Mouse (Mus musculus) skeletal muscle tissue, adult 2 months (tissue): ENCODE results near the gene Pdlim5.
A peak's percentile ranks its signal among the peaks of the same experiment; 100 is the strongest.

Experiments used
- DNase-seq: peaks from one replicate; pipeline ENCODE4 v3.0.0-alpha.2; 2012; ENCODE audit warnings: low read depth, low spot score

The Pdlim5 gene

DNA sequence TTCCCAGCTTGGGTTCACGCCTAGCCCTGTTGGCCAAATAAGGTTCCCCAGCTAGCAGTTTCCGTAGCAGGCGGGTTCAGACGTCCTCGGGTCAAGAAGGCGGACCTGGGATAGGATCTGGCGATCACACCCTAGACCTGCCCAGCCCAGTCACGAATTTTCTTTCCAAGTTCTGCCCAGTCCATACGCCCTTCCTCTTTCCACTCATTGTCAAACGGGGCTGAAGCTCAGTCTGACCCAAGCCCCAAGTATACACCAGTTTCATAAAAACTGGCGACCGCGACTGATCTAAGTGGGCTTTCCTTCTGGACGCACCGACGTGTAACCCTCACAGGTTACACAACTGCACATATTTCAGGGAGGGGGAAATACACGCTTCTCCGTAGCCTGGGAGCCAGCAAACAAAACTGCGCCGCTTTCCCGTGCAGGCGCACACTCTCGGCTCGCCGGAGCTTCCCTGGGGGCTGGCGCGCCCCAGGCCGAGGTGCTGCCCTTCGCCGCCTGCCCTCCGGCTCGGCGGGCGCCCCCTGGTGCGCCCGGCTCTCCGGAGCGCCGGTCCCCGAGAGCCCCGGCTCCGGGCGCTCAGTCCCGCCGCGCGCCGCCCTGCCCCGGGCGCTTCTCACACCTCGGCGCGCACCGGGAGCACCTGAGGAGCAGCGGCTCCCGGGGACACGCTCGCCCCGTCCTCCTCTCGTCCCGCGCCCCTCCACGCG, 544 bp downstream of the Pdlim5 start:
- peak; percentile 95 for DNase-seq

DNA sequence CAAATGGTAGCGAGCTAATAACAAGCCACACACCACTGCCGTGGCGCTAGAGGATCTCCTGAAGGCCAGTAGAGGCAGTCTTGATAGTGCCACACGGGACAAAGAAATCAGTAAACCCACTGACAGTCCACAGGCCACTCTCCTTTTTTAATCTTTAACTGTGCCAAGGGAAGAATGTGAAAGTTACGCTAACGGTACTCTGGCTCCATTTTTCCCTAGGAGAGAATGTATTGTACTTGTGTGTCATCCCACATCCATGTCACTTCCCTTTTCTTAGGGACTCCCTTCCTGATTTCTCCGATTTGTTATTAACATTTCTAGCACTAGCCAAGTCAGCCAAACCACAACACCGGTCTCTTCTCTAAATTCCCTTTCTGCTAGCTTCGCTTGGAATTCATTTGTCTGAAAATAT, 1.5 kb downstream of the Pdlim5 start:
- DNase-seq: peak; percentile 36

DNA sequence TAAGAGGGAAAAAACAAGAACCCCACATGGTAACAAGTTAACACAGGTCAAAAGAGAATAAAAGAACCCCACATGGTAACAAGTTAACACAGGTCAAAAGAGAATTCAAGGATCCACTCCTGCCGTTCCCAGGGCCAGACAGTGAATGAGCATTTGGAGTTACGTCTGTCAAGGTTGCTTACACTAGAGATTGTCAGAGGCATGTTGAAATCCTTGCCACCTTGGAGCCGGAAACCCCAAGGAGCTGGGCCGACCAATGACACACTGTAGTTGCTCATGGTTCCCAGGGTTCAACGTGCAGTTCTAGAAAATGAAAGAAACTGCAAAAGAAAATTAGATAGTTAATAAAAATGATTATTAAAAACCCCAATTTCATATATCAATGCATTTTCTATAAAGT, 4.0 kb downstream of the Pdlim5 start:
- DNase-seq: no peak

DNA sequence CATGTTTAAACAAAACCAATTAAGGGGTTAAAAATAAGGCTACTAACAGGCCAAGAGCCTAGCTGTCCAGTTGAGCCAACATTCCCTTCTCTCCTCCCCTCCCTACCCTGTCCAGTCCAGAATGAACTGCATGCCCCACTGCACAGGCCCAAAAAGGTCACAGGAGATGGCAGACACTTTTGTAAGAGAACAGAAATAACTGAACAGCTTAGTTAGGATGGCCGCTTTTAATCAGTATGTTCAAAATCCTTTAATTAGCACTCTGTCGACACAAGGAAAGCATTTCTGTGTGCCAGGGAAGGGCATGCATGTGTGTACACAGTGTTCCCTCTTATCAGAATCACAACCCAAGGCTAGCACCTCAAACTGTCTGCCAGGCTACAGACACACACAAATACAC, 5.2 kb downstream of the Pdlim5 start:
- peak; percentile 51 for DNase-seq

DNA sequence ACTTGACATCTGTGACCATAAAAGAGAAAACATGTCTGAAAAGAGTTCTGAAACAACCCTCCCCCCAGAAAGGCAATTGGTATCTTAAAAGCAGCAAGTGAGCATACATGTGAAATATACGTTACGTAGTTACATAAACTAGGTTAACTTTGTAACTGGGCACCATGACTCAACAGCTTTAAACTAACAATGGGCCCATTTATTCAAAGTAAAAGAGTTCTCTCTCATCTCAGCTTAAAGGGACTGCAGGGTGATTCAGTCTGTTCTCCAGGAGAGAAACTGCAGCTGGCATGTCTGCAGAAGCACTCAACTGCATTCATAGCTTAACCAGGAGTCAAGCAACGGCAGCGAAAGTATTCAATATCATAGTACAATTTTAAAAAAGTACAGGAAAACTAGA, 7.3 kb downstream of the Pdlim5 start:
- no peak for DNase-seq

DNA sequence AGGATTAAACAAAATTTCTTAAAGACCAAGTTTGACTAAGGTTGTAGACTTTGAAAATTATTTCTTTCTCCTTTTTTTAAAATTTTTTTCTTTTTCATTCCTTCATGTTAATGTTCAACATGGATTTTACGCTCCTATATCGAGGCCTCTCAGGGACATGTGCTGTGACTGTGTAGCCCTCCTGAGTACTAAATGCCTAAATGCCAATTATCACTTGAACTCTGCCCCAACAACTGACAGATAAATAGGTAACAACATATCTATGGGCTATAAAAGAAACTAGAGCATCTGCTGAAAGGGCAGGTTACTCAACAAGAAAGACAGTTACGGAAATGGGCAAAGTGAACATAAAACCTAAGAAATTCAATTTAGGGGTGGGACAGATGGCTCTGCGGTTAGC, 9.0 kb downstream of the Pdlim5 start:
- no peak for DNase-seq

DNA sequence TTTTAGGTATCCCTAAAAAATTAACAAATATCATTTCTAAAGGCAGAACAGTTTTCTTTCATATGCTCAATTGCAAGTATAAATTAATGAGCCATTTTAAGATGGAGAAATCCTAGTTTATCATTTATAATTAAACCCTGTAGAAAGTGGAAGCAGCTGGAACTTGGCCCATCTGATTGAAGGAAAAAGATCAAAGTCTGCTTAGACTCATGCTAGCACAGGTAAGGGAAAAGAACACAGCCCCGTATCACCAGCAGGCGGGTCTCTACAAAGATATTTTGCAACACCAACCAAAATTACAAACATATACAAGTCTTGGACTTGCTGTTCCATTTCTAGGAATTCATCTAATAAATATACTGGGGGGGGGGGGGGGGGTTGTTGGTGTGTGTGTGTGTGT, 9.8 kb downstream of the Pdlim5 start:
- no peak for DNase-seq

DNA sequence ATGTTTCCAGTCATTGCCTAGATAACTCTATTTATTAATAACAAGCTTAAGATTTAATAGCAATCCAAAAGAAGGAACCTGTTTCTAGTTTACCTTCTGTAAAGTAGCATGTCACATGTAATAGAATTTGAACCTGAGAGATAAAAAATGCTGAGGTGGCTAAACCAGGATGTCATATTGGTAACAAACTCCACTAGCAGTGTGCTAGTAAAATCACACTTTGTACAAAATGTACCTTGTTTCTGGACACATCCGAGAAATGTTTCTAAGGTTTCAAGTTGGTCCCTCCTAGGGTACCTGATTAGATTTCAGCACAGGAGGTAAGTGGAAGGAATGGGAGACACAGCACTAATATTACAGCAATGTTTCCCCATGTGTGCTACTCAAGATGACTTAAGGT, 18.9 kb downstream of the Pdlim5 start:
- peak; percentile 51 for DNase-seq

DNA sequence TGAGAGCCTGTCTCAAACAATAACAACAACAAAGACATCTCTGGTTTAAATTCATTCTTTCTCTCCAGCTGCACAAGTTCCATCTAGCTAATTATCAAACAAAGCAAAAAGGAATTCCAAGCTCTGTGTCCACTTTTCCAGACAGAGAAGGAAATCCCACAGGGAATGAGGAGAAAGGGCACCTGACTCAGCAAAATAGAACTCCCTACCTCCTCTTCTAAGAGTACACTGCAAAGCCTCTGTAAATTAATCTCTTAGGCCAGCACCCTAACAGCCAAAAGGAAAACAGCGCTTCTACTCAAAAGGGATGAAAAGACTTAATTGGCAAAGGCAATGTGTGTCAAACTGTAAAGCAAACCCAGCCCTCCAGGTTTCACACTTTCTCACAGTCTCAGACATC, 20.4 kb downstream of the Pdlim5 start:
- DNase-seq: no peak

DNA sequence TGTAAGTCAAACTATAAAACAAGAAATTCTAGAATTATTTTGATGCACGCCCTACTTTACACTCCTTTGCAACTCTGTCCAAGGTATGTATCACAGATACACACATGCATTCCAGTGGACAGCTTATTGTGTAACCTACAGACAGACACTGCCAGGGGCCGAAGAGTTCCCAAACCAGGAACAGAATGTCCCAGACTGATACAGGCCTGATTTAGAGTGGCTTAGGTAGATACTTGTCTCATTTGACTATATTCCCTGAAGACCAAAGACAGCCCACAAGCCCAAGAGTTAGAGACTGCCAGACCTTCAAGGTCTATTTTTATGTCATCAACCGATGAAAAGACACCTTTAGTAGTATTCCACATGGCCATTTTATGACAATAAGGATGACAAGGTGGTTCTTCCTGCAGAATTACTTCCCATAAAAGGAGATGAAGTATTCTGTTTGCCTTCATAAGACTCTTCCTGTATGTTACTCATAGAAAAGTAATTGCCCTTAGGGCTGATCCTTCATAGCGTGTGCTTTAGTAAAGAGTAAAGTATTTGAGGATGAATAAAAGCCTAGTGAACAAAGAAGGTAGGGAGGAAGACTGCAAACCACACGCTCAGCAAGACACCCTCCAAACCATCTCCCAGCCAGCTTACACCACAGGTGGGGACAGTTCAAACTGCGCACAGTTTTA, 22.9 kb downstream of the Pdlim5 start:
- DNase-seq: peak; percentile 82

DNA sequence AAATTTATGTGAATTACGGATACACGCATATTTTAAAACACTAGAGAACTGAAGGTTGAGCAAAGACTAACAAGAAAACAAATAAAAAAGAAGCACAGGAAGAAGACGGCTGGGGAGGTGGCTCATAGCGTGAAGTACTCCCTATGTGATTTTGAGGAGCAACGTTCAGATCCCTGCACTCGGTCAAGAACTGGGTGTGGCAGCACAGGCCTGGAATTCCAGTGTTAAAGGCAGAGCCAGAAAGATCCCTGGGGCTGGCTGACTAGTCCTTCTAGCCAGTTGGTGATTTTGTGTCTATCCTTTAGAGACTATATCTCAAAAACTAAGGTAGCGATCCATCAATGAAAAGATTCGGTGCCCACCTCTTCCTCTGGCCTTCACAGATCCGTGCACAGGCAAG, 27.1 kb downstream of the Pdlim5 start:
- peak; percentile 48 for DNase-seq

DNA sequence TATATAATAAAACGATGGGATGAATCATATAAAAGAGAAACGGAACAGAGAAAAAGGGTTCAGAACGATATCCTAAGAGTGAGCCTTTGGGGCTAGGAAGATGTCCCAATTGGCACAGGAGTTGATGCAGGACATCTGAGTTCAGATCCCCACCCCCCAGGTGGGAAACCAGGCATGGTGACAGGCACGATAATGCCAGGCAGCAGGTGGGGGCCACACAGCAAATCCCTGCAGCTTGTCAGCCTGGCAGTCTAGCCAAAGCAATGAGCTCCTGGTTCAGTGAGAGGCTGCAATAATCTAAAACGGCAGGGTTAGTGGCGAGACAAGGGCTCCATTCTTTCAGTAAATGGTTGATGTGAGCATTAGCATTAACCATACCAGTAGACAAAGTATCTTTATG, 33.4 kb downstream of the Pdlim5 start:
- DNase-seq: no peak

DNA sequence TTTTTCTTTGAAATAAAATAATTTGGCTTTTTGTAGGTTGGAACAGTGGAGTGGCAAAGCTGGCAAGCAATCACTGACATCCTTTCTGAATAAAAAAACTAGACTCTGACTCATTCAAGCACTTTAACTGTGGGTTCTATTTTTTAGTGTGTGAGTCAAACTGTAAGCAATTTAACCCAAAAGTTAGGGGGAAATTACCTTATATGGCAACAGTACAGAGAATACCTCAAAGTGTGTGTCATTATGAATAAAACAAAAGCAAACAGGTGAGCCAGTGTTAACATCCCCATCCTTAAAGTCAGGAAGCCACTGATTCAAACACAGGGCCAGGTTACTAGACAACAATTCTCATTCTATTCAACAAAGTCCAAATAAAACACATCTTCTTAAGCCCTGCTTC, 36.5 kb downstream of the Pdlim5 start:
- no peak for DNase-seq

DNA sequence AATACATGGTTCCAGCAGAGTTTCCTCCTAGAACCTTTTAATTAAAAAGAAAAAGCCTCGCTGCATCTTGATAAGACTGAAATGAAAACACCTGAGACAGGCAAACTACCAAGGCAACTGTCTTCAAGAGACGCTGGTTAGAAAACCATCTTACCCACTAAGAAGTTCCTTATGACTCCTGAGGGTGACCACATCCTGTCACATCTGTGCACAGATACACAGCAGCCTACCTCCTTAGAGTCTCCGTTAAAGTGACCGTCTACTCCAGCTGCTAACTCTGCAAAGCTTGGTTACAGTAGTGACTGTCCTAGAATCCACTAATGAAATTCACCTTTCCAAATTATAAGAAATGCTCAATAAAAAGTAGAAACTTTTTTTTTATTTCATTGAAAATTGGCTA, 38.8 kb downstream of the Pdlim5 start:
- DNase-seq: no peak

DNA sequence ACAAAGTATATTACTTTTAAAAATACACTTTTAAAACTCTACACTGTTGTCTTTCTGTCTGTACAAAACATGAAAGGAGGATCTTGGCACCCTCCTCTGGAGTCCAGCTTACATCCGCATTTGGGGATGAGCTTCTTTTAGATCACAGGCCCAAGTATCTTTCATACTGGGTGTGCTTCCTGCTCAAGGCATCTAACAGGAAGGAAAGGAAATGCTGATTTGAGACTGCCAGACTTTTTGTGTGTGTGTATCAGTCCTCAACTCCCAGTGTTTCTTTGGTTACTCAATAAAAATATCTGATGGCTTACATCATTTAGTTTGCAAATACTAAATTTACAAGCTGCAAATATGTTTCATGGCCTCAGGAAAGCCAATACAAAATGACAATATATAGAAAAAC, 42.3 kb downstream of the Pdlim5 start:
- no peak for DNase-seq

DNA sequence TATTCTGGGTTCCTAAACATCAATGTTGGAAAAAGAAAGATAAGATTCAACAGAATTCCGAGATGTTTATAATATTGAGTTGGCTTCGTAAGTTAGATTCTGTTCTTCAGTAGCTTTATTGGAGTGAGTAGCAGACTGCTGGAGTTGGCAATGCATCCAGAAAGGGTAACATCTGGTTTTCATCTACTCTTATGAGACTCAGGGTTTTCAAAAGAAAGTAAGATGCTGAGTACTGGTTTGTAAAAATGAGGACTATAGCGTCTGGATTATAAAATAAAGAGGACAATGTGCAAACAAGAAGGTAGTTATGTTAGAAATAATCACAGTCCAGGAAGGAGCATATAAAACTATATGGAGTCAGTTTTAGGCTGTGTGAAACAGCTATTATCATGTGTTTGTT, 45.0 kb downstream of the Pdlim5 start:
- DNase-seq: no peak

DNA sequence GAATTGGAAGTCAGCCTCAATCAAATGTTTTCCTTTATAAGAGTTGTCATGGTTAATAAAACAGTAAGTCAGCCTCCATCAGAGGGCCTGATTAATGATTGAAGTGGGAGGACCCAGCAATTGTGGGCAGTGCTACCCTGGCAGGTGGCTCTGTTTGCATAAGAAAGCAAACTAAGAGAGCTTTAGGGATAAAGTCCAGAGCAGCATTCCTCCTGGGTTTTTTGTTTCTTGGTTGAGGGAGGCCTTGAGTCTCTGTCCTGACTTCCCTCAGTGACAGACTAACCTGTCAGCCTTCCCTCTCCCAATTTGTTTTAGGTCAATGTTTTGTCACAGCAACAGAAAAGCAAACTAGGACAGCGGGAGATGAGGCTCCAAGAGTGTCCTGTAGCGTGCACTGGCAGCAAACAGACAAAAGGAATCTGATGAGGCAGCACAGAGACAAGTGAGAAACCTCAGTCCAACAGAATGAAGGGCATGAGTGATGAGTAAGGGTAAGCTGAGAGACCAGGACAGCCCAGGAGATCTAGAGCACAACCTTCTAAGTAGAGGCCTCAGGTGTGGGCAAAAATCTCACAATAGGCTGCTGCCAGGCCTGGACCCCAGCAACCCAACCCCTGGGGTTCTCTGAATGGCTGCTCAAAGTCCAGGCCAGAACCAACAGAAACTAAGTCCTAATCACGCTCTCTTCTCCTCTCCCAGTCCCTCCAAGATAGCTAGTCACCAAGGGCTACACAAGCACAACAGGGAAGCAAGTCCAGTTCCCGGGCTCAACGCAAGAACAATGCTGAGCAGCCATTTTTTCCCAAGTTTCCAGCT, 46.5 kb downstream of the Pdlim5 start:
- DNase-seq: no peak

DNA sequence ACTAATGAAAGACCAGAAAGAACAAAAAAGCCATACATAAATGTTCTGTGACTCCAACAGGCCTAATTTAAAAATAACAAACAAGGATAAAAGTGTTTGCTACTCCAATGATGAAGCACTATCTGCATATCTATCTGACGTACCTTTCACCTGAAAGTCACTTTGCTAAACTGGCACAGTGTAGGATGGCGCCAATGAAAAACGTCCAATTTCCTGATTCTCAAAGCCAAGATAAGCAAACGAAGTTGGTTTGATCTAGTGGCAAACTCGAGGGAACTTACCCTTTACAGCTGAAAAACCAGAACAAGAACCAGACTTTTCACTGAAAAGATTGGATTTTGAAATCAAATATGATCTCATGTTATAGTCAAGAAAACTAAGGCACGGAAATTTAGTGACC, 49.2 kb downstream of the Pdlim5 start:
- no peak for DNase-seq

DNA sequence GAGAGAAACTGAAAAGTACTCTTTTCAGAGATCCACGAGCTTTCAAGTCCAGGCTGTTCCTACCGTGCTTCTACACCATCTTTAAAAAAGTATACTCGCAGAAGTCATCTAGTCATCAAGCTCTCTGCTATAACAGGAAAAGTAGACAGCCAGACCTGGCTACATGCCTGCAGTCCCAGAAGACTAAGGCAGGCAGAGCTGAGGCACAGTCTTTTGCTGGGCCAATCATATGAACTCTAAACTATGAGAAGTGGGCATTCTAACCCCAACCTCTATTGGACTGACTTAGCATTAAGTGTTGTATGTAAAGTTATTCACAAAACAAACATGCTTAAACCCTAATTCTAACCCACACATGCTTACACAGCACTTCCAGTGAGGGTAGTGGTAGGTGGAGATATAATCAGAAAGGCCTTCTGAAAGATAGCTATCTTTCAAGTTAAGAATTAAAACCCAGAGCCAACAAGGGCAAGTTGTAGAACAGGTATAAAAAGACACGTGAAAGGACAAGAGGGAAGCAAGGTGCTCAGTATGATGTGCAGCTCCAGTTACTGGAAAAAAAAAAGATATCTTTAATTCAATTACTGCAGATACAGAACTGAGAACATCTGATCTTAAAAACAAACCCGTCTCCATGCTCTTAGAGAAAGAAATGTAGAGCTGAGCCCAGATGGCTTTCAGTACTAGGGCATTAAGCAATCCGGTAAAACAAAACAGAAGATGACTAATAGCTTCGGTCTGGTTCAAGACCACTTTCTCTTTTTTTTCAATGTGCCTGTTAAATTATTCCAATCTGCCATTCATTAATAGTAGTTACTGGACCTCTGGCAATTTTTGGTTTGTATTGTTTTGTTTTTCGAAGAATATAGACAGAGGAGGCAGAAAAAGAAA, 50.0 kb downstream of the Pdlim5 start:
- DNase-seq: peak; percentile 32

DNA sequence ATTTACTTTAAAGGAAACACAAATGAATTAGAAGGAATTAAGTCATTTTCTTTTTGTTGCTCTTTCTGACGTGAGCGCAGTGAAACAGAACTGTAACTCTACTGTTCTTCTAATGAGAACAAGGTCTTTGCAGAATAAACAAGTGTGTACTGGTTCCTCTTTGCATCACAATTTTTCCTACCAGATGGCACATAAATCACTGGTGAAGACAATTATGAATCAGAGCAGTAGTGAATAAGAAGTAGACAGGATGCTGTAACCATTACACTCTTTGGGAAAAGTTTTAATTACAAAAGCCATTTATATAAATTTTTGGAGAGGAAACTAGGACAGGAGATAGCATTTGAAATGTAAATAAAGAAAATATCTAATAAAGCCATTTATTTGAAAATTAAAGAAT, 51.7 kb downstream of the Pdlim5 start:
- DNase-seq: peak; percentile 30

DNA sequence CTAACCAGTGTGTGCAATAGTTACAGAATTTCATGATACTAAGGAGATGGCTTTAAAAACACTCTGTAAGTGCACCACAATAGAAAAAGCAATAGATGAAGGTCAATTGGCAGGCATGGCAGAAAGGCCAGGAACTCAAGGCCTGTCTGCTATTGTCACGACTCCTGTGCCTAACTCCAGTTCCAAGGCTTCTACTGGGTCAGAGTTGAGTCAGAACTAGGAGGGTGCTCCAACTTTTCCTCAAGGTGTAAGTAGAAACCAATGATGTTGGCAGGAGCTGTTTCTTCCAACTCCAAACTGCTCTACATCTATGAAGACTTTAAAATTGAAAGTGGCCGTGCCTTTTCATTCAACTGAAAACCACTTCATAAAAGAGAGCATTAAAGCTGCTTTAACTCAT, 54.8 kb downstream of the Pdlim5 start:
- no peak for DNase-seq
